Mouse (Mus musculus) liver, adult 2 months (tissue): ENCODE data around the gene Celf2. TPM values are rescaled to one million over a fixed set of nuclear protein-coding genes. Genes with fewer than 3 reads are reported as not detected.

Experiments
- DNase-seq: peaks from one replicate; pipeline ENCODE4 v3.0.0-alpha.2; 2011; ENCODE audit warnings: low read depth, low spot score; ENCODE audit errors: extremely low read depth
- H3K27ac ChIP-seq: fragments of 200-500 bp; replicated peaks from 2 replicates; pipeline ENCODE4 v1.5.1; 2012; ENCODE audit warnings: low read depth, mild to moderate bottlenecking, control low read depth, inconsistent platforms, low read length; ENCODE audit not compliant: insufficient read depth
- H3K27me3 ChIP-seq: fragments of 200-500 bp; 2 replicates; pipeline ENCODE4 v1.6.1; 2012; ENCODE audit warnings: mild to moderate bottlenecking, moderate library complexity, low read length, inconsistent platforms; ENCODE audit not compliant: control insufficient read depth, insufficient read depth
- H3K36me3 ChIP-seq: fragments of 200-500 bp; 2 replicates; pipeline ENCODE4 v1.6.1; 2012; ENCODE audit warnings: low read length, inconsistent platforms; ENCODE audit not compliant: control insufficient read depth, insufficient read depth
- H3K4me1 ChIP-seq: fragments of 200-500 bp; 2 replicates; pipeline ENCODE4 v1.6.1; 2011; ENCODE audit warnings: low read length; ENCODE audit not compliant: control insufficient read depth, insufficient read depth
- H3K4me3 ChIP-seq: fragments of 200-500 bp; 2 replicates; pipeline ENCODE4 v1.5.1; 2011; ENCODE audit warnings: low read depth, mild to moderate bottlenecking, control low read depth, low read length, moderate library complexity; ENCODE audit not compliant: insufficient read depth
- H3K79me2 ChIP-seq: fragments of 200-500 bp; 2 replicates; pipeline ENCODE4 v1.6.1; 2012; ENCODE audit warnings: inconsistent platforms, mild to moderate bottlenecking, low read length, moderate library complexity; ENCODE audit not compliant: control insufficient read depth, insufficient read depth
- H3K9ac ChIP-seq: fragments of 200-500 bp; 2 replicates; pipeline ENCODE4 v1.6.1; 2012; ENCODE audit warnings: low read depth, mild to moderate bottlenecking, control low read depth, inconsistent platforms, low read length
- CTCF ChIP-seq: fragments of 200-500 bp; IDR thresholded peaks from 2 replicates; pipeline ENCODE4 v1.5.1; 2011; ENCODE audit warnings: low read depth, low read length, control low read depth
- POLR2A ChIP-seq: fragments of 200-500 bp; IDR thresholded peaks from 2 replicates; pipeline ENCODE4 v1.6.1; 2011; ENCODE audit warnings: low read length, control low read depth; ENCODE audit not compliant: insufficient read depth; ENCODE audit errors: extremely low read depth
- WGBS: fragments of 180-500 bp; shearing (Covaris S2); methylation state at CpG from one replicate; pipeline ENCODE4 v1.1.7; 2018; 5-methylcytosine and 5-hydroxymethylcytosine counted together
- polyA plus RNA-seq: library from polyadenylated mRNA; depleted of rRNA; stranded (reverse); fragments of >200 nt; gene quantifications from 2 replicates; pipeline ENCODE4 v1.2.3, GENCODE M21; 2012
- total RNA-seq: library from RNA; depleted of rRNA; stranded (reverse); fragments of >200 nt; gene quantifications from 2 replicates; pipeline ENCODE4 v1.2.3, GENCODE M21; 2014

Gene Celf2
- total and polyA plus RNA-seq, 2 experiments: 2.9 to 4.7 TPM

DNA sequence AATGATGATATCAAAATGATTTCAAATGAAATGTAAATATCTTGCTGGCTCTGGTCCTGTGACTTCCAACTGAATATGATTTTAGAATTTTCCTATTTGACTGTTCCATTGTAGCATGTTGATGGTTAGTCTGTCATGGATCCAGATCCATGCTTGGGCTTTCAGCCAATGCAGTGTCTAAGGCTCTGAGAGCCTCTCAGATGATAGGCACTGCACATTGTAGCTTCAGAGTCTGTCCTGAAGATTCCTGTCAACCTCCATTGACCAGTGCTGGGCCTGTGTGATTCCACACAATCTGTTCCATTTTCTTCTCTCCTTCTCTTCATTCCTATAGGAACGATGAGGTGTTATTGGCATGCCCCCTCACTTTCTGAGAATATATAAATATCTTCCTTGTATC is 478.0 kb downstream of the Celf2 start:
- H3K4me3 ChIP-seq: no peak overlapping the region
- no peak overlapping the region for H3K9ac ChIP-seq
- no peak for TF ChIP-seq CTCF
- TF ChIP-seq POLR2A: no peak
- 90% methylated on average over 1 of the region's 1 CpGs for WGBS
- H3K36me3 ChIP-seq: no peaks in the 10 kb centered on the region
- H3K79me2 ChIP-seq: no peaks in the 10 kb centered on the region
- H3K4me1 ChIP-seq: no peaks in the 10 kb centered on the region
- H3K27me3 ChIP-seq: no peaks in the 10 kb centered on the region
- no peak for DNase-seq
- no peak overlapping the region for H3K27ac ChIP-seq

DNA sequence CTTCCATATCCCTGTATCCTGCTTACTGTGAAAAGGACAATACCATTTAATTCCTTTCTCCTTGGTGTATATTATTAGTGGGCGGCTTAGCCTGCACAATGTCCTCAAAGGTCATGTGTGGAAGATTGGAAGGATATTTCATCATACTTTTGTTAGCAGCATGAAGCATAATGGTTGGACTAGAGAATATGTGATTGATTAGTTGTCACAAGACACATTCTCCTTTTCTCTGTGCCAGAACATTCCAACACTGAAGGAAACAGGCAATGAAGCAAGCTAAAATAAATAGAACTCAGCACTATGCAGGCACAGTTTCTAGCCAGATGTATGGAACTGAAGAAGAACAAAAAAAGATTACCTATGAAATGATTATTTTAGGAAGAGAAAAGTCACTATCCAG is 482.6 kb downstream of the Celf2 start:
- Histone ChIP-seq H3K4me1 (no peaks in the 10 kb centered on the region), H3K27ac (no peak overlapping the region), H3K36me3 (no peaks in the 10 kb centered on the region), H3K27me3 (no peaks in the 10 kb centered on the region), H3K9ac (no peak overlapping the region), H3K79me2 (no peaks in the 10 kb centered on the region), H3K4me3 (no peak overlapping the region)
- no peak for DNase-seq
- 92% methylated on average over 1 of the region's 1 CpGs for WGBS
- TF ChIP-seq POLR2A (no peak), CTCF (no peak)

DNA sequence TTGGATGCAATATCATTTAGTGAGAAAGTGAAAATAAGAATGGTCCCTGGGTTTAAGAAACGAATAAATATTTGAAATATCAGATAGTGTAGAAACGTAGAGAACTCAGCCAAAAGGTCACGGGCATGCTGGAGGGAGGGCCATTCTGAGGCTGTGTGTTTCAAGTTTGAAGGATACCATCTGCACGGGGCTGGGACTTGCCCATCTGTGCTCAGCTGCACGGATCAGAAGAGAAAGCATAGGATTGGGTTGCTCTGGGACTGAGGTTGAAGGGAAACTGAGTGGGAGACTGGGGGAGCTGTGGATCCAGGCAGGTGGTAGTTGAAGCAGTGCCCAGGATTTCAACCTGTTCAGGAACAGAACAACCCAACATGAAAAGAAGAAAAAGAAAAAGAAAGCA is 483.8 kb downstream of the Celf2 start:
- no peak overlapping the region for H3K9ac ChIP-seq
- no peak overlapping the region for H3K27ac ChIP-seq
- TF ChIP-seq CTCF (no peak), POLR2A (no peak)
- H3K79me2 ChIP-seq: no peaks in the 10 kb centered on the region
- H3K4me1 ChIP-seq: no peaks in the 10 kb centered on the region
- no peak overlapping the region for H3K4me3 ChIP-seq
- WGBS: 66% methylated on average over 5 of the region's 5 CpGs
- H3K36me3 ChIP-seq: no peaks in the 10 kb centered on the region
- no peak for DNase-seq
- H3K27me3 ChIP-seq: no peaks in the 10 kb centered on the region

DNA sequence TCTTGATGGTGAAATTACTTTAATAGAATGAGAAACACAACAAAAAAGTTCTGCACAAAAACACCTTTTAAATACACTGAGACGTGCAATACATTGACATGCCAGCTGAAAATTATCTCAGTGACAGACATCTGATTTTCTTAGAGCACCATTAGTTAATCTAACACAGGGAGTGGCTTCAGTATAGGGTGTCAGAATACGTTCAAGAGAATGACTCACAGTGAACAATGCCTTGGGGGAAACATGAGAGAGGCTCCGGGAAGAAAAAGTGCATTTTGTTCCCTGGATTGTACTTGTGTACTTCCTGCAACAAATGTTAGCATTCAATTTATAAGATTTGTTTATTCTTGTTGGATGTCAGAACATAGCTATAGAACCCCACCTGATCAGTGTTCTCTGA is 487.2 kb downstream of the Celf2 start:
- no peak for DNase-seq
- no peaks in the 10 kb centered on the region for H3K4me1 ChIP-seq
- no peak overlapping the region for H3K9ac ChIP-seq
- no peak for TF ChIP-seq POLR2A
- no peak for TF ChIP-seq CTCF
- H3K36me3 ChIP-seq: no peaks in the 10 kb centered on the region
- H3K79me2 ChIP-seq: no peaks in the 10 kb centered on the region
- H3K27ac ChIP-seq: no peak overlapping the region
- no peak overlapping the region for H3K4me3 ChIP-seq
- 80% methylated on average over 3 of the region's 3 CpGs for WGBS
- no peaks in the 10 kb centered on the region for H3K27me3 ChIP-seq

DNA sequence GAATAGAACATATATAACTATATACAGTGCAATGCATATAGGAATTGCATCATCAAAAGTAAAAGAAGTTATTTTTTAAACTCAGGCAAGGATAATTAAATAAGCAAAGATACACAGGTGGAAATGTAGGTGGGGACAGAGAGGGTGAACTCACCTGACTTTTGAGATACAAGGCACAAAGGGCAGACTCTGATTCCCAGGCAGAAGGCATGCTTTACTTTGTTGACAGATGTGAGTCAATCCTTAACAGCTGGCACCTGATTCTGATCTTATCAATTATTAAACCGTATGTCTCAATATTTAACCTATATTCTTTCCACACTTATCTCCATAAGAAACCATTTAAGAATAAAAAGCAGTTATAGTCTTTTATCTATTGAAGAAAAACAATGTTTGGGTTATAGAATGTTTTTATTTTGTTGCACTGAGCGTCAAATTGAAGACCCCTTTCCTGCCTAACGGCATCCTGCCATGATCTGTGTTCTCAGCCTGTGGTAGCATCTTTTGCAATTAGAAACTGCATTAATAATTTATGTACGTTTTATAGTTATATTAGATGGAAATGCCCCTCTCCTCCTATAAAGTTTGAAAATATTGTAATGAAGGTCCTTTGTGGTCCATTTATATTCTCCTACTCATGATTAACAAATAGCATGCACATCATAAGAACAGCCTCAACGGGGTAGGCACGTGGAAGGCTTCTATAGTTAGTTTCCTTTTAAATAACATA is 491.8 kb downstream of the Celf2 start:
- peak; percentile 82 for DNase-seq
- no peaks in the 10 kb centered on the region for H3K36me3 ChIP-seq
- no peak for TF ChIP-seq CTCF
- no peak for TF ChIP-seq POLR2A
- 75% methylated on average over 6 of the region's 6 CpGs for WGBS
- no peaks in the 10 kb centered on the region for H3K4me1 ChIP-seq
- no peaks in the 10 kb centered on the region for H3K79me2 ChIP-seq
- no peak overlapping the region for H3K4me3 ChIP-seq
- no peaks in the 10 kb centered on the region for H3K27me3 ChIP-seq
- H3K27ac ChIP-seq: no peak overlapping the region
- H3K9ac ChIP-seq: no peak overlapping the region

DNA sequence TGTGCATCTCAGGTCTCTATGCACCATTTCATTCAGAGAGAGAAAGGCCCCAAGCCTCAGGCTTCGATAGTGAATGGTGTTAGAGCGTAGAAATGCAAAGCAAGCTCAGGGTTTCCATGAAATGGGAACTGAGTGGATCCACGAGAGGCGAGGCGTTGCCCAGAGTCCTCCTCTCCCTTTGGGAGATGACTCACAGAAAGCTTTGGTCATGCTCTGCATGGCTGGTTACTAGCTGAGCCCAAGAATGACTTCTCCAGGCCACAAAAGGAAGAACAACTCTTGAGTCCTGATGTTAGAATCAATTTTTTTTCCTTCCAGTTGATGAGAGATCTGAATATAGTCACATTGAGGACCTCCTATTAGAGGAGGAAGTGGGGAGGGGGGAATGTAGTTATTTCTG is 496.2 kb downstream of the Celf2 start:
- Histone ChIP-seq H3K27me3 (no peaks in the 10 kb centered on the region), H3K4me1 (no peaks in the 10 kb centered on the region), H3K36me3 (no peaks in the 10 kb centered on the region), H3K79me2 (no peaks in the 10 kb centered on the region), H3K4me3 (no peak overlapping the region), H3K9ac (no peak overlapping the region), H3K27ac (no peak overlapping the region)
- WGBS: 88% methylated on average over 5 of the region's 5 CpGs
- DNase-seq: no peak
- TF ChIP-seq CTCF (no peak), POLR2A (no peak)
